Mouse (Mus musculus) thymus, adult 2 months (tissue): Measurements from ENCODE around the gene Krt15.

Experiments
- CTCF ChIP-seq: fragments of 200-500 bp; IDR thresholded peaks from 2 replicates; pipeline ENCODE4 v1.5.1; 2012; ENCODE audit warnings: mild to moderate bottlenecking, control low read depth, low read length, moderate library complexity, borderline replicate concordance; ENCODE audit not compliant: control insufficient read depth, poor library complexity, insufficient read depth; ENCODE audit errors: extremely low read depth
- POLR2A ChIP-seq: fragments of 200-500 bp; IDR thresholded peaks from 2 replicates; pipeline ENCODE4 v1.6.1; 2012; ENCODE audit warnings: mild to moderate bottlenecking, low read length, control low read depth, moderate library complexity; ENCODE audit not compliant: control insufficient read depth, poor library complexity, insufficient read depth; ENCODE audit errors: extremely low read depth

GRCm38 (mm10) chr11:100138809-100139208, 3.1 kb upstream of the Krt15 start:
- TF ChIP-seq CTCF (no peak), POLR2A (no peak)
